Mouse (Mus musculus) hindbrain, postnatal 0 days (tissue): Measurements from ENCODE around the gene Prkag1. TPM values are rescaled to one million over a fixed set of nuclear protein-coding genes. Genes with fewer than 3 reads are reported as not detected.

Experiments used
- ATAC-seq: fragments of 200-750 bp; cut with Nextera tagmentation; 2 replicates; pipeline ENCODE4 v1.8.0; 2017; ENCODE audit warnings: mild to moderate bottlenecking, moderate TSS enrichment, moderate library complexity
- DNase-seq: peaks from one replicate; pipeline ENCODE4 v3.0.0-alpha.2; 2015; ENCODE audit warnings: low spot score
- H3K27ac ChIP-seq: fragments of 300-500 bp; sonication (generic); 2 replicates; pipeline ENCODE4 v1.5.1; 2014; ENCODE audit warnings: mild to moderate bottlenecking
- H3K27me3 ChIP-seq: fragments of 300-500 bp; sonication (generic); 2 replicates; pipeline ENCODE4 v1.6.1; 2014; ENCODE audit warnings: low read length, mixed read lengths; ENCODE audit not compliant: insufficient read depth
- H3K36me3 ChIP-seq: fragments of 300-500 bp; sonication (generic); 2 replicates; pipeline ENCODE4 v1.6.1; 2014; ENCODE audit warnings: low read length, mixed read lengths; ENCODE audit not compliant: insufficient read depth
- H3K4me1 ChIP-seq: fragments of 300-500 bp; sonication (generic); 2 replicates; pipeline ENCODE4 v1.6.1; 2014; ENCODE audit warnings: antibody characterized with exemption, low read length, mixed read lengths; ENCODE audit not compliant: insufficient read depth
- H3K4me2 ChIP-seq: fragments of 300-500 bp; sonication (generic); 2 replicates; pipeline ENCODE4 v1.6.1; 2014; ENCODE audit warnings: low read depth, mild to moderate bottlenecking, low read length, moderate library complexity, mixed read lengths
- H3K4me3 ChIP-seq: fragments of 300-500 bp; sonication (generic); 2 replicates; pipeline ENCODE4 v1.5.1; 2014; ENCODE audit warnings: low read length
- H3K9ac ChIP-seq: fragments of 300-500 bp; sonication (generic); replicated peaks from 2 replicates; pipeline ENCODE4 v1.6.1; 2014; ENCODE audit warnings: mild to moderate bottlenecking, low read length, moderate library complexity, mixed read lengths
- H3K9me3 ChIP-seq: fragments of 300-500 bp; sonication (generic); 2 replicates; pipeline ENCODE4 v1.6.1; 2016; ENCODE audit warnings: low read length, mixed read lengths
- CTCF ChIP-seq: IDR thresholded peaks from 2 replicates; pipeline ENCODE4 v1.5.1; 2016; ENCODE audit warnings: antibody characterized with exemption, control low read depth, low read depth
- WGBS: fragments of 180-500 bp; shearing (Covaris S2); extraction: QIAGEN DNeasy Blood & Tissue Kit; methylation state at CpG from one replicate; pipeline ENCODE4 v1.1.7; 2014; 5-methylcytosine and 5-hydroxymethylcytosine counted together
- polyA plus RNA-seq: library from polyadenylated mRNA; unstranded; fragments of >200 nt; fragmentation: Nextera tagmentation; extraction: Ambion mirVana; gene quantifications from 2 replicates; pipeline ENCODE4 v1.2.1, GENCODE M21; 2015
- total RNA-seq: library from RNA; depleted of rRNA; stranded (reverse); fragments of >200 nt; gene quantifications from 2 replicates; pipeline ENCODE4 v1.2.3, GENCODE M21; 2014

Prkag1 gene
- total and polyA plus RNA-seq, 2 experiments from 2014 or later = 61.1 to 99.4 TPM

GRCm38 (mm10) chr15:98804054-98804453 is 27.3 kb downstream of the Prkag1 start:
- Histone ChIP-seq H3K9ac (no peak overlapping the region), H3K36me3 (no peaks in the 10 kb centered on the region), H3K4me1 (peaks cover 25% of the 10 kb centered on the region; the same call in 1 of the 2 replicates), H3K4me3 (peak overlapping the region; percentile 24), H3K4me2 (peak overlapping the region; percentile 48), H3K9me3 (no peaks in the 10 kb centered on the region), H3K27me3 (peaks cover 70% of the 10 kb centered on the region), H3K27ac (no peak overlapping the region)
- under 1% methylated on average over 32 of the region's 32 CpGs for WGBS
- peak; percentile 89 for TF ChIP-seq CTCF
- ATAC-seq (no peak), DNase-seq (peak; percentile 87)

- Histone ChIP-seq H3K4me2 (no peak overlapping the region), H3K9me3 (no peaks in the 10 kb centered on the region), H3K4me1 (peaks cover 17% of the 10 kb centered on the region; the same call in 1 of the 2 replicates), H3K27me3 (peaks cover 62% of the 10 kb centered on the region), H3K4me3 (no peak overlapping the region), H3K36me3 (no peaks in the 10 kb centered on the region), H3K9ac (no peak overlapping the region), H3K27ac (no peak overlapping the region)
- no peak for TF ChIP-seq CTCF
- DNase-seq = no peak
- ATAC-seq = no peak
- WGBS = 10% methylated on average over 8 of the region's 8 CpGs
Observed at GRCm38 (mm10) chr15:98802926-98803325, 28.4 kb downstream of the Prkag1 start.

- peak; percentile 88 for TF ChIP-seq CTCF
- 10% methylated on average over 12 of the region's 12 CpGs for WGBS
- peak; percentile 51; the same call in 1 of the 2 replicates for ATAC-seq
Observed at GRCm38 (mm10) chr15:98799396-98799795, 31.9 kb downstream of the Prkag1 start.

GRCm38 (mm10) chr15:98798903-98799302 is 32.4 kb downstream of the Prkag1 start:
- Histone ChIP-seq H3K9ac (no peak overlapping the region), H3K9me3 (no peaks in the 10 kb centered on the region), H3K4me2 (no peak overlapping the region), H3K27me3 (peaks cover 71% of the 10 kb centered on the region), H3K27ac (no peak overlapping the region), H3K36me3 (no peaks in the 10 kb centered on the region), H3K4me1 (no peaks in the 10 kb centered on the region), H3K4me3 (no peak overlapping the region)
- no peak for TF ChIP-seq CTCF
- DNase-seq = no peak
- ATAC-seq = no peak
- WGBS = 44% methylated on average over 3 of the region's 3 CpGs

More at GRCm38 (mm10) chr15:98799396-98799795, 31.9 kb downstream of the Prkag1 start:
- H3K27me3 ChIP-seq = peaks cover 67% of the 10 kb centered on the region
- no peaks in the 10 kb centered on the region for H3K9me3 ChIP-seq
- H3K4me1 ChIP-seq = no peaks in the 10 kb centered on the region
- no peak overlapping the region for H3K4me2 ChIP-seq
- no peak overlapping the region for H3K27ac ChIP-seq
- no peaks in the 10 kb centered on the region for H3K36me3 ChIP-seq
- H3K4me3 ChIP-seq = no peak overlapping the region
- no peak overlapping the region for H3K9ac ChIP-seq
- DNase-seq = peak; percentile 88

- no peaks in the 10 kb centered on the region for H3K4me1 ChIP-seq
- H3K4me2 ChIP-seq = peak overlapping the region; percentile 14; the same call in 1 of the 2 replicates
- no peak overlapping the region for H3K9ac ChIP-seq
- H3K36me3 ChIP-seq = no peaks in the 10 kb centered on the region
- TF ChIP-seq CTCF = no peak
- H3K27me3 ChIP-seq = peaks cover 69% of the 10 kb centered on the region
- H3K9me3 ChIP-seq = no peaks in the 10 kb centered on the region
- no peak overlapping the region for H3K4me3 ChIP-seq
- ATAC-seq (peak; percentile 77), DNase-seq (peak; percentile 70)
- H3K27ac ChIP-seq = no peak overlapping the region
- WGBS = 2% methylated on average over 28 of the region's 28 CpGs
Observed at GRCm38 (mm10) chr15:98797835-98798492, 33.4 kb downstream of the Prkag1 start.

- H3K4me2 ChIP-seq = no peak overlapping the region; the same call in 1 of the 2 replicates
- no peaks in the 10 kb centered on the region for H3K4me1 ChIP-seq
- H3K9ac ChIP-seq = no peak overlapping the region
- H3K9me3 ChIP-seq = no peaks in the 10 kb centered on the region
- H3K27me3 ChIP-seq = peaks cover 69% of the 10 kb centered on the region
- ATAC-seq (no peak), DNase-seq (peak; percentile 70)
- TF ChIP-seq CTCF = no peak
- H3K4me3 ChIP-seq = no peak overlapping the region
- H3K36me3 ChIP-seq = no peaks in the 10 kb centered on the region
- H3K27ac ChIP-seq = no peak overlapping the region
- 1% methylated on average over 13 of the region's 13 CpGs for WGBS
Observed at GRCm38 (mm10) chr15:98796803-98797595, 34.3 kb downstream of the Prkag1 start.
